Mouse (Mus musculus) ES-E14 (cell line): Measurements from ENCODE around the gene Prkch.

Experiments
- CHD2 ChIP-seq: IDR thresholded peaks from 2 replicates; pipeline ENCODE4 v1.6.1; 2014; ENCODE audit warnings: mild to moderate bottlenecking, low read depth, low read length, inconsistent platforms
- HCFC1 ChIP-seq: IDR thresholded peaks from 2 replicates; pipeline ENCODE4 v1.6.1; 2012; ENCODE audit warnings: low read length, inconsistent platforms, borderline replicate concordance; ENCODE audit not compliant: insufficient read depth
- MAFK ChIP-seq: IDR thresholded peaks from 2 replicates; pipeline ENCODE4 v1.6.1; 2014; ENCODE audit warnings: mild to moderate bottlenecking, low read depth, low read length, inconsistent platforms; ENCODE audit not compliant: insufficient read depth

GRCm38 (mm10) chr12:73605174-73605573 lies 20.6 kb downstream of the Prkch start:
- no peak for TF ChIP-seq CHD2
- no peak for TF ChIP-seq MAFK
- no peak for TF ChIP-seq HCFC1
